Mouse (Mus musculus): ENCODE results near the gene Ly6g6e. TPM values are rescaled to one million over a fixed set of nuclear protein-coding genes. Genes with fewer than 3 reads are reported as not detected.
A peak's percentile ranks its signal among the peaks of the same experiment; 100 is the strongest.
"Not testable (repeated sequence)": the region's sequence is repeated elsewhere in the genome, so short reads cannot be mapped to it uniquely, and the experiment has no call there.

The Ly6g6e gene
- polyA plus RNA-seq, 1 experiment from 2014 or later = 0.76 TPM

GRCm38 (mm10) chr17:35104079-35104478 lies 27.4 kb downstream of the Ly6g6e start:
- no peak for DNase-seq (ENCODE audit: low spot score)
- Histone ChIP-seq H3K36me3 (peaks cover 58% of the 10 kb centered on the region), H3K4me1 (replicated peaks) (peaks cover 25% of the 10 kb centered on the region), H3K4me3 (no peak overlapping the region), H3K27ac (no peak overlapping the region), H3K9me3 (no peaks in the 10 kb centered on the region), H3K27me3 (ENCODE audit: insufficient read depth, poor library complexity, severe bottlenecking) (no peaks in the 10 kb centered on the region)
- WGBS = 92% methylated on average over 7 of the region's 7 CpGs

GRCm38 (mm10) chr17:35104754-35105153 lies 28.1 kb downstream of the Ly6g6e start:
- H3K27ac ChIP-seq = 0 out of 2 replicates have a peak overlapping the region, but pooled peaks have one; percentile 9
- 79% methylated on average over 6 of the region's 6 CpGs for WGBS

GRCm38 (mm10) chr17:35105740-35106389 lies 29.2 kb downstream of the Ly6g6e start:
- peak; percentile 44 for DNase-seq (ENCODE audit: low spot score)

More at GRCm38 (mm10) chr17:35104754-35105153, 28.1 kb downstream of the Ly6g6e start:
- Histone ChIP-seq H3K4me1 (replicated peaks) (peaks cover 25% of the 10 kb centered on the region), H3K27me3 (ENCODE audit: insufficient read depth, poor library complexity, severe bottlenecking) (no peaks in the 10 kb centered on the region), H3K9me3 (no peaks in the 10 kb centered on the region), H3K36me3 (peaks cover 52% of the 10 kb centered on the region), H3K4me3 (no peak overlapping the region)
- no peak for DNase-seq (ENCODE audit: low spot score)

GRCm38 (mm10) chr17:35106522-35106921 lies 29.8 kb downstream of the Ly6g6e start:
- peak overlapping the region; percentile 82 for H3K27ac ChIP-seq
- no peaks in the 10 kb centered on the region for H3K27me3 ChIP-seq (ENCODE audit: insufficient read depth, poor library complexity, severe bottlenecking)
- H3K36me3 ChIP-seq = peaks cover 34% of the 10 kb centered on the region
- DNase-seq (ENCODE audit: low spot score) = no peak
- peaks cover 31% of the 10 kb centered on the region for H3K4me1 ChIP-seq (replicated peaks)
- 70% methylated on average over 3 of the region's 3 CpGs for WGBS
- H3K4me3 ChIP-seq = no peak overlapping the region
- H3K9me3 ChIP-seq = no peaks in the 10 kb centered on the region

More at GRCm38 (mm10) chr17:35105740-35106389, 29.2 kb downstream of the Ly6g6e start:
- Histone ChIP-seq H3K27me3 (ENCODE audit: insufficient read depth, poor library complexity, severe bottlenecking) (no peaks in the 10 kb centered on the region), H3K4me1 (replicated peaks) (peaks cover 26% of the 10 kb centered on the region), H3K4me3 (peak overlapping the region; percentile 33), H3K36me3 (peaks cover 40% of the 10 kb centered on the region), H3K27ac (peak overlapping the region; percentile 82), H3K9me3 (no peaks in the 10 kb centered on the region)
- WGBS = 25% methylated on average over 13 of the region's 13 CpGs

- Histone ChIP-seq H3K9me3 (no peaks in the 10 kb centered on the region), H3K4me3 (no peak within 1 kb of the TSS), H3K36me3 (peaks cover 18% of the 10 kb centered on the region), H3K4me1 (replicated peaks) (peaks cover 30% of the 10 kb centered on the region), H3K27ac (no peak within 1 kb of the TSS), H3K27me3 (ENCODE audit: insufficient read depth, poor library complexity, severe bottlenecking) (no peaks in the 10 kb centered on the region)
- DNase-seq (ENCODE audit: low spot score) = no peak
- WGBS = 90% methylated on average over 6 of the region's 6 CpGs
Observed at GRCm38 (mm10) chr17:35108097-35108496, 31.4 kb downstream of the Ly6g6e start, which contains the start of gene Ly6g5c. TSS of gene Ly6g5c (plus strand) at chr17:35108279.

- DNase-seq (ENCODE audit: low spot score) = no peak
- Histone ChIP-seq H3K36me3 (peaks cover 32% of the 10 kb centered on the region), H3K4me3 (no peak overlapping the region), H3K9me3 (no peaks in the 10 kb centered on the region), H3K27me3 (ENCODE audit: insufficient read depth, poor library complexity, severe bottlenecking) (no peaks in the 10 kb centered on the region), H3K27ac (no peak overlapping the region), H3K4me1 (replicated peaks) (0 out of 2 replicates have a peak, but pooled peaks cover 9% of the 10 kb centered on the region)
- 82% methylated on average over 9 of the region's 9 CpGs for WGBS
Observed at GRCm38 (mm10) chr17:35111774-35112173, 35.1 kb downstream of the Ly6g6e start.

- no peak within 1 kb of the TSS for H3K27ac ChIP-seq
- no peaks in the 10 kb centered on the region for H3K9me3 ChIP-seq
- H3K4me3 ChIP-seq = no peak within 1 kb of the TSS
- no peak for DNase-seq (ENCODE audit: low spot score)
- H3K27me3 ChIP-seq (ENCODE audit: insufficient read depth, poor library complexity, severe bottlenecking) = no peaks in the 10 kb centered on the region
- peaks cover 62% of the 10 kb centered on the region for H3K36me3 ChIP-seq
- peaks cover 16% of the 10 kb centered on the region for H3K4me1 ChIP-seq (replicated peaks)
- WGBS = 88% methylated on average over 8 of the region's 8 CpGs
Observed at GRCm38 (mm10) chr17:35115046-35116019, 38.6 kb downstream of the Ly6g6e start, which contains the start of gene Ly6g5b. TSS of gene Ly6g5b (minus strand) at chr17:35115428.

GRCm38 (mm10) chr17:35120745-35121142 lies 44.0 kb downstream of the Ly6g6e start:
- peaks cover 38% of the 10 kb centered on the region for H3K4me1 ChIP-seq (replicated peaks)
- H3K36me3 ChIP-seq = peaks cover 65% of the 10 kb centered on the region
- peak overlapping the region; percentile 93 for H3K27ac ChIP-seq
- H3K27me3 ChIP-seq (ENCODE audit: insufficient read depth, poor library complexity, severe bottlenecking) = no peaks in the 10 kb centered on the region
- DNase-seq (ENCODE audit: low spot score) = peak; percentile 15
- no peaks in the 10 kb centered on the region for H3K9me3 ChIP-seq
- H3K4me3 ChIP-seq = peak overlapping the region; percentile 98
- under 1% methylated on average over 33 of the region's 33 CpGs for WGBS

GRCm38 (mm10) chr17:35121143-35121799 lies 44.6 kb downstream of the Ly6g6e start, which contains the start of gene Gpank1:
TSS of gene Gpank1 (plus strand) at chr17:35121455.
- Histone ChIP-seq H3K36me3 (peaks cover 60% of the 10 kb centered on the region), H3K27ac (peak within 1 kb of the TSS; percentile 93), H3K9me3 (no peaks in the 10 kb centered on the region), H3K27me3 (ENCODE audit: insufficient read depth, poor library complexity, severe bottlenecking) (no peaks in the 10 kb centered on the region), H3K4me1 (replicated peaks) (peaks cover 42% of the 10 kb centered on the region), H3K4me3 (peak within 1 kb of the TSS; percentile 98)
- DNase-seq (ENCODE audit: low spot score) = peak; percentile 99
- under 1% methylated on average over 50 of the region's 50 CpGs for WGBS

GRCm38 (mm10) chr17:35121871-35122303 lies 45.2 kb downstream of the Ly6g6e start, which contains the start of gene Csnk2b:
TSS of gene Csnk2b (minus strand) at chr17:35122053.
- peak within 1 kb of the TSS; percentile 93 for H3K27ac ChIP-seq
- H3K27me3 ChIP-seq (ENCODE audit: insufficient read depth, poor library complexity, severe bottlenecking) = no peaks in the 10 kb centered on the region
- H3K4me3 ChIP-seq = peak within 1 kb of the TSS; percentile 98
- H3K9me3 ChIP-seq = no peaks in the 10 kb centered on the region
- WGBS = 1% methylated on average over 19 of the region's 19 CpGs
- DNase-seq (ENCODE audit: low spot score) = no peak
- peaks cover 54% of the 10 kb centered on the region for H3K36me3 ChIP-seq
- H3K4me1 ChIP-seq (replicated peaks) = peaks cover 48% of the 10 kb centered on the region

- not testable (repeated sequence) for H3K27ac ChIP-seq; DNase-seq (ENCODE audit: low spot score); H3K4me3 ChIP-seq; H3K27me3 ChIP-seq (ENCODE audit: insufficient read depth, poor library complexity, severe bottlenecking); H3K9me3 ChIP-seq
- Histone ChIP-seq H3K36me3 (peaks cover 49% of the 10 kb centered on the region), H3K4me1 (replicated peaks) (peaks cover 59% of the 10 kb centered on the region)
- 92% methylated on average over 9 of the region's 9 CpGs for WGBS
Observed at GRCm38 (mm10) chr17:35123287-35123686, 46.6 kb downstream of the Ly6g6e start.

GRCm38 (mm10) chr17:35124261-35124896 lies 47.7 kb downstream of the Ly6g6e start:
- peaks cover 65% of the 10 kb centered on the region for H3K4me1 ChIP-seq (replicated peaks)
- peaks cover 46% of the 10 kb centered on the region for H3K36me3 ChIP-seq
- not testable (repeated sequence) for H3K4me3 ChIP-seq; DNase-seq (ENCODE audit: low spot score); H3K27ac ChIP-seq; H3K27me3 ChIP-seq (ENCODE audit: insufficient read depth, poor library complexity, severe bottlenecking); H3K9me3 ChIP-seq
- 94% methylated on average over 12 of the region's 12 CpGs for WGBS
